Mouse (Mus musculus): ENCODE measurements around the gene Tmod1. TPM values are rescaled to one million over a fixed set of nuclear protein-coding genes. Genes with fewer than 3 reads are reported as not detected.

The Tmod1 gene
- polyA plus RNA-seq, 1 experiment from 2014 or later = 195 TPM

DNA sequence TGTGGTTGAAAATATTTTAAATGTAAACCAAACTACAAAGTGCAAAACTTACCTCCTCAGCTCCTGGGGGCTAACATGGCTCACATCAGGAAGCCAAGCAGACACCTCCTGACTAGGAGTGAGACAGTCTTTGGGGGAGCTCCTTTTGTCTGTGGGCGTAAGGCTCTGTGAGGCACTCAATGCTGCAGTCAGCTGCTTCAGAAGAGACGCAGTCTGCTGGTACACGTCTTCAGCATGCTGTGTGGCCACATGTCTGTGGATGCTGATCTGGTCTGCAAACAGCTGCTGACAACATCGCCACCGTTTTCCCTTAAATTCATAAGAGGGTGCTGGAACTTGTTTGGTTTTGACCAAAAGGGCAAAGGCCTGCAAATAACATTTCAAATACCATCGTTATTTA, 93.1 kb downstream of the Tmod1 start:
- Histone ChIP-seq H3K27me3 (replicated peaks) (no peaks in the 10 kb centered on the region), H3K9me3 (replicated peaks) (no peaks in the 10 kb centered on the region), H3K4me2 (no peak overlapping the region), H3K27ac (ENCODE audit: poor library complexity, severe bottlenecking) (no peak overlapping the region), H3K9ac (no peak overlapping the region), H3K4me3 (no peak overlapping the region), H3K4me1 (replicated peaks) (peaks cover 6% of the 10 kb centered on the region), H3K36me3 (peaks cover 71% of the 10 kb centered on the region)
- 86% methylated on average over 6 of the region's 6 CpGs for WGBS
- no peak for ATAC-seq (ENCODE audit: insufficient number of reproducible peaks, low FRiP score)

DNA sequence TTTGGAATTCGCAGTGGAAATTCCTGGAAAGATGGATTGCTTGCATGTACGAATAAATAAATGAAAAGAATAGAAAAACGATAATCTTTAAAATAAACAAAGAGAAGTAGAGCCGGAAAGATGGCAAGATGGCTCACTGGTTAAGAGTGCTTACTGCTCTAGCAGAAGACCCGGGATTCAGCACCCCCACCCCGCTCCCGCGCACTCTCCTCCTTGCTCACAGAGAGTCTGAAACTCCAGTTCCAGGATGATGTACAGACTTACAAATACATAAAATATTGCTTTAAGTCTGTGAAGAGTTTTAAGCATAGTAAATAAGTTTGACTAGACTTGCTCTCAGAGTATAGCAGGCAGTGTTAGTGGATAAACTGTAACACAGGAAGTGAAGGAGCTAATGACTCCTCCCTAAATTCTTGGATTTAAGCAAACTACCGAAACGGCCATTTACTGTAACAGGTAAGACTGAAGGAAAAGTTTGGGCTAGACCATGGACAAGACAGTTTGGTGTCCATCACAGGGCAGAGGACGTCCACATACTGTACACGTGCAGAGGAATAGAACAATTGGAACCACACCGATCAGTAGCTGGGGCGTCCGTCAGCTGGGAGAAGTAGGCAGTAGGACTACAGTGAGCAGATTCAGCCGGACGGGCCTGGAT, 99.0 kb downstream of the Tmod1 start:
- no peaks in the 10 kb centered on the region for H3K9me3 ChIP-seq (replicated peaks)
- H3K36me3 ChIP-seq = peaks cover 23% of the 10 kb centered on the region
- H3K27me3 ChIP-seq (replicated peaks) = no peaks in the 10 kb centered on the region
- peak overlapping the region; percentile 100 for H3K27ac ChIP-seq (ENCODE audit: poor library complexity, severe bottlenecking)
- peaks cover 22% of the 10 kb centered on the region for H3K4me1 ChIP-seq (replicated peaks)
- peak overlapping the region; percentile 97 for H3K9ac ChIP-seq
- peak overlapping the region; percentile 98 for H3K4me3 ChIP-seq
- H3K4me2 ChIP-seq = peak overlapping the region; percentile 95
- 6% methylated on average over 17 of the region's 17 CpGs for WGBS
- peak; percentile 62 for ATAC-seq (ENCODE audit: insufficient number of reproducible peaks, low FRiP score)

GRCm38 (mm10) chr4:46138287-46139222, 99.8 kb downstream of the Tmod1 start, which contains the start of the genes Ncbp1 and Tstd2:
Ncbp1 (plus strand) TSS chr4:46138613.
Tstd2 (minus strand) TSS chr4:46138694.
- Histone ChIP-seq H3K27ac (ENCODE audit: poor library complexity, severe bottlenecking) (peak within 1 kb of the TSS; percentile 100), H3K9me3 (replicated peaks) (no peaks in the 10 kb centered on the region), H3K4me3 (peak within 1 kb of the TSS; percentile 98), H3K4me2 (peak within 1 kb of the TSS; percentile 95), H3K27me3 (replicated peaks) (no peaks in the 10 kb centered on the region), H3K4me1 (replicated peaks) (peaks cover 22% of the 10 kb centered on the region), H3K36me3 (peaks cover 16% of the 10 kb centered on the region), H3K9ac (peak within 1 kb of the TSS; percentile 97)
- ATAC-seq (ENCODE audit: insufficient number of reproducible peaks, low FRiP score) = peak; percentile 91
- WGBS = under 1% methylated on average over 89 of the region's 90 CpGs

DNA sequence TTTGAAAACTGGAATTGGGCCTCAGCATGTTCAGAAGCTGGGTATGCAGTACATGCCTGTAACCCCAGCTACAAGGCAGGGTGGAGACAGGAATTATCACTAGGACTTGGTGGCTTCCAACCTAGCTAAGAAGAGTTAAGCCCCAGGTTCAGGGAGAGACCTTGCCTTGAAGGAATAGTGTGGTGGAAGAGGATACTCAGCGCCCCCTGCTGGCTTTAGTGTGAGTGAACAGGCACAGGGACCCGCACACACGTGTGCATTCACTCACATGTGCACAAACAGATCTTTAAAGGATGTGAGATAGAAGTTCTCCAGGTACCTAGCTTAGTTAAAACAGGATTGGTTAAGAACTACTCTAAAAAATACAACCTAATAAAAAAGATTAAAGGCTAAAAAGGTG, 105.6 kb downstream of the Tmod1 start:
- 71% methylated on average over 3 of the region's 3 CpGs for WGBS
- no peak overlapping the region for H3K4me2 ChIP-seq
- H3K4me1 ChIP-seq (replicated peaks) = peaks cover 10% of the 10 kb centered on the region
- H3K27ac ChIP-seq (ENCODE audit: poor library complexity, severe bottlenecking) = no peak overlapping the region
- H3K36me3 ChIP-seq = peaks cover 24% of the 10 kb centered on the region
- no peak for ATAC-seq (ENCODE audit: insufficient number of reproducible peaks, low FRiP score)
- no peaks in the 10 kb centered on the region for H3K27me3 ChIP-seq (replicated peaks)
- no peak overlapping the region for H3K9ac ChIP-seq
- H3K4me3 ChIP-seq = no peak overlapping the region
- no peaks in the 10 kb centered on the region for H3K9me3 ChIP-seq (replicated peaks)

- WGBS = 88% methylated on average over 1 of the region's 1 CpGs
- H3K4me3 ChIP-seq = no peak overlapping the region
- H3K4me2 ChIP-seq = no peak overlapping the region
- no peak for ATAC-seq (ENCODE audit: insufficient number of reproducible peaks, low FRiP score)
- no peaks in the 10 kb centered on the region for H3K9me3 ChIP-seq (replicated peaks)
- peaks cover 41% of the 10 kb centered on the region for H3K36me3 ChIP-seq
- no peak overlapping the region for H3K27ac ChIP-seq (ENCODE audit: poor library complexity, severe bottlenecking)
- H3K27me3 ChIP-seq (replicated peaks) = no peaks in the 10 kb centered on the region
- H3K4me1 ChIP-seq (replicated peaks) = no peaks in the 10 kb centered on the region
- no peak overlapping the region for H3K9ac ChIP-seq
These were observed 108.1 kb downstream of the Tmod1 start for GRCm38 (mm10) chr4:46146881-46147280.

DNA sequence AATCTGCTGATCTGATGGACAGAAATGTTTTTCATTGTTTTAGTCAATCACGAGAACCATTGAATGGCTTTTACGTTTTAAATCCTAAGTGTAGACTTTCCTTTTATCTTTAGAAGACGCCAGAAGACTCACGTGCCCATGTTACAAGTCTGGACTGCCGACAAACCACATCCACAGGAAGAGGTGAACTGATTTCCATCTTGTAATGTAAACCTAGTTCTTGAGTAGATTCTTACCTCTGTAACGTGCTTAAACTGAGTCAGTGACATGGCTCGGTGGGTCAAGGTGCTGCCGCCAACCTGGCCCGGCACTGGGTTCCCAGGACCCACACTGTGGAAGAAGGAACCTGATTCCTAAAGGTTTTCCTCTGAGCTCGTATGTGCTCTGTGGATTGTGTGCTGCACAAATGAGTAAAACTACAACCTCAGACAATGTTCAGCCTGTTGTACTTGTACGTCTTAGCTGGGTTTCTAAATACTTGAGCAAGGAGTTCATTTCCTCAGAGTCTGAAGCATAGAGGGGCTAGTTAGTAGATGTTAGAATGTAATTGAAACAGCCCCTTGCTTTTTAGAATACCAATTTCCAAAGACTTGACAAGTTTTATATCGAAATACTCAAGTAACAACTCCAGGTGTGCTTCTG, 113.3 kb downstream of the Tmod1 start:
- Histone ChIP-seq H3K9me3 (replicated peaks) (no peaks in the 10 kb centered on the region), H3K27ac (ENCODE audit: poor library complexity, severe bottlenecking) (no peak overlapping the region), H3K4me2 (no peak overlapping the region), H3K27me3 (replicated peaks) (no peaks in the 10 kb centered on the region), H3K4me1 (replicated peaks) (no peaks in the 10 kb centered on the region), H3K4me3 (no peak overlapping the region), H3K36me3 (peaks cover 73% of the 10 kb centered on the region), H3K9ac (no peak overlapping the region)
- no peak for ATAC-seq (ENCODE audit: insufficient number of reproducible peaks, low FRiP score)
- 89% methylated on average over 12 of the region's 12 CpGs for WGBS

GRCm38 (mm10) chr4:46164027-46164426, 125.3 kb downstream of the Tmod1 start:
- H3K27ac ChIP-seq (ENCODE audit: poor library complexity, severe bottlenecking) = no peak overlapping the region
- H3K9ac ChIP-seq = no peak overlapping the region
- no peaks in the 10 kb centered on the region for H3K9me3 ChIP-seq (replicated peaks)
- H3K36me3 ChIP-seq = peaks cover 81% of the 10 kb centered on the region
- H3K4me2 ChIP-seq = no peak overlapping the region
- ATAC-seq (ENCODE audit: insufficient number of reproducible peaks, low FRiP score) = no peak
- no peak overlapping the region for H3K4me3 ChIP-seq
- no peaks in the 10 kb centered on the region for H3K27me3 ChIP-seq (replicated peaks)
- WGBS = 86% methylated on average over 2 of the region's 2 CpGs
- H3K4me1 ChIP-seq (replicated peaks) = no peaks in the 10 kb centered on the region

Other genes with a start within 250 kb of the Tmod1 start
- 104 and 107 TPM in 2 replicates for gene Aldh1b1, start 239.9 kb upstream of the Tmod1 start, polyA plus RNA-seq (2016; fragmentation: Nextera tagmentation; extraction: Ambion mirVana)
- gene Igfbpl1, start 212.0 kb upstream of the Tmod1 start, polyA plus RNA-seq (2016; fragmentation: Nextera tagmentation; extraction: Ambion mirVana) = 6.1 and 7.0 TPM in 2 replicates
- gene Stra6l, start 190.3 kb upstream of the Tmod1 start, polyA plus RNA-seq (2016; fragmentation: Nextera tagmentation; extraction: Ambion mirVana) = 0.15 TPM in 2 replicates
- 0.15 and 0.18 TPM in 2 replicates for gene Ccdc180, start 148.6 kb upstream of the Tmod1 start, polyA plus RNA-seq (2016; fragmentation: Nextera tagmentation; extraction: Ambion mirVana)
- gene Tdrd7, start 73.6 kb upstream of the Tmod1 start, polyA plus RNA-seq (2016; fragmentation: Nextera tagmentation; extraction: Ambion mirVana) = 20.9 and 22.3 TPM in 2 replicates
- gene Ncbp1, start 99.7 kb downstream of the Tmod1 start, polyA plus RNA-seq (2016; fragmentation: Nextera tagmentation; extraction: Ambion mirVana) = 54.4 and 55.5 TPM in 2 replicates
- 34.2 and 34.9 TPM in 2 replicates for gene Tstd2, start 99.8 kb downstream of the Tmod1 start, polyA plus RNA-seq (2016; fragmentation: Nextera tagmentation; extraction: Ambion mirVana)
- gene Xpa, start 157.4 kb downstream of the Tmod1 start, polyA plus RNA-seq (2016; fragmentation: Nextera tagmentation; extraction: Ambion mirVana) = 15.4 and 15.9 TPM in 2 replicates